9 mouse cellular contexts compared by ENCODE assay signal in genomic region chr15:99705440-99706048, GRCm38 (mm10). TPM values are rescaled to one million over a fixed set of nuclear protein-coding genes. Genes with fewer than 3 reads are reported as not detected.
DNase-seq lines count a peak whose midpoint lies in the region; ATAC-seq and TF ChIP-seq lines count a peak whose summit lies in the region.
"Had no signal": no experiment of that assay in that cellular context is flagged by ENCODE, and none has a peak within 500 bp of the region (broad histone marks: within the 10 kb centered on the region; RNA-seq: fewer than 3 reads in every experiment).

Gene Gm17349 (minus strand): TSS chr15:99705490.

- H3K9me3 ChIP-seq in embryonic facial prominence, embryonic 13.5 days = no peaks in the 10 kb centered on the region

- DNase-seq in layer of hippocampus, adult 11-12 months (ENCODE audit: low spot score) = peak; percentile 76
- no peak for DNase-seq in layer of hippocampus, adult 9-10 months (ENCODE audit: low spot score)
- peak; percentile 83 for DNase-seq in adrenal gland, postnatal 36 days
- DNase-seq in heart, postnatal 14 days = peak; percentile 72 to 79
- DNase-seq in layer of hippocampus, adult 2 months (ENCODE audit: low spot score in 2 of 2) = peak; percentile 56 to 69
- DNase-seq in splenic B cell, adult 2 months (ENCODE audit: low read depth, low spot score) = peak; percentile 83

- H3K9ac ChIP-seq in embryonic facial prominence, embryonic 13.5 days = peak within 1 kb of the TSS; percentile 96

- peak; percentile 94 for TF ChIP-seq CTCF in layer of hippocampus, adult 2 months (conservative IDR thresholded peaks at IDR 0.05)

- H3K27ac ChIP-seq in embryonic facial prominence, embryonic 13.5 days = peak within 1 kb of the TSS; percentile 96
- H3K27ac ChIP-seq in layer of hippocampus, adult 2 months = peak within 1 kb of the TSS; percentile 99
- H3K27ac ChIP-seq: macrophage had no signal

- H3K4me3 ChIP-seq in embryonic facial prominence, embryonic 13.5 days = peak within 1 kb of the TSS; percentile 80
- H3K4me3 ChIP-seq in layer of hippocampus, adult 2 months = peak within 1 kb of the TSS; percentile 89

- peak within 1 kb of the TSS; percentile 80 for H3K4me2 ChIP-seq in embryonic facial prominence, embryonic 13.5 days

- peaks cover 61% of the 10 kb centered on the region for H3K36me3 ChIP-seq in embryonic facial prominence, embryonic 13.5 days
- peaks cover 7% of the 10 kb centered on the region for H3K36me3 ChIP-seq in splenic B cell, adult 2 months (ENCODE audit: control insufficient read depth, insufficient read depth, low read length, poor library complexity, severe bottlenecking)

- H3K4me1 ChIP-seq in embryonic facial prominence, embryonic 13.5 days = peaks cover 32% of the 10 kb centered on the region

- no peak for ATAC-seq in embryonic facial prominence, embryonic 13.5 days (ENCODE audit: insufficient number of reproducible peaks, insufficient read depth, low FRiP score, low TSS enrichment, low read depth)
- ATAC-seq in megakaryocyte-erythroid progenitor cell, adult 5-6 weeks (replicated peaks; ENCODE audit: low FRiP score, low TSS enrichment, poor library complexity, severe bottlenecking) = peak; percentile 50

- H3K27me3 ChIP-seq in embryonic facial prominence, embryonic 13.5 days = no peaks in the 10 kb centered on the region
- H3K27me3 ChIP-seq in splenic B cell, adult 2 months (ENCODE audit: control insufficient read depth, insufficient read depth, low read length, poor library complexity, severe bottlenecking) = no peaks in the 10 kb centered on the region

- intact Hi-C loops in heart, postnatal 14 days (cut with DNase I) = loop anchor here (2.0 kb wide), 1 partner anchor 19 kb away; the partner anchor contains the start of gene Cox14

- 66% methylated on average over 11 of the region's 11 CpGs for WGBS in embryonic facial prominence, embryonic 13.5 days

RNA-seq across cellular contexts. Expression of gene Gm17349, which starts in this region (rescaled TPM):
- 10 to 100 TPM; 19.6 to 24.6 TPM for total RNA-seq in adrenal gland, postnatal 36 days (2021)
- not detected in 2 replicates for polyA plus RNA-seq in embryonic facial prominence, embryonic 13.5 days (2015; fragmentation: Nextera tagmentation; extraction: Ambion mirVana)
- total RNA-seq in heart, postnatal 14 days (2021) = 1 to 10 TPM; 5.0 to 5.1 TPM
- 1 to 10 TPM; 3.9 to 7.1 TPM for total RNA-seq in layer of hippocampus, adult 2 months (2021)
- not detected in 2 replicates for total RNA-seq in megakaryocyte-erythroid progenitor cell, adult 5-6 weeks (2014; fragmentation: Nextera tagmentation)
- not detected in 2 replicates for total RNA-seq in megakaryocyte-erythroid progenitor cell, adult 5-6 weeks (2017)
- polyA plus RNA-seq: macrophage had no signal

Comparison
In these comparisons a context has a peak if more than half of its experiments do, and no peak if none do; other contexts are left out.
1. RNA of gene Gm17349 (total RNA-seq): 19.6 to 24.6 TPM in adrenal gland, postnatal 36 days, 3.9 to 7.1 TPM in layer of hippocampus, adult 2 months and 5.0 to 5.1 TPM in heart, postnatal 14 days; not detected in megakaryocyte-erythroid progenitor cell, adult 5-6 weeks; every median in the first group is over 4 times any median in the second.
2. Peak in ATAC-seq in megakaryocyte-erythroid progenitor cell, adult 5-6 weeks; RNA of the gene not detected or under 1 TPM.